Mouse (Mus musculus) spleen, embryonic (tissue): ENCODE measurements around the gene Olfr9.
"Not testable (repeated sequence)": the region's sequence is repeated elsewhere in the genome, so short reads cannot be mapped to it uniquely, and the experiment has no call there.

Experiments used
- CTCF ChIA-PET: fragments of 350-600 bp; sonication (Branson Sonifier 250); formaldehyde crosslinking; loops from one replicate; lab custom pipeline; 2022; lab: Charles Lee

Olfr9 gene

GRCm38 (mm10) chr10:128989131-128989530 is at the start of gene Olfr9:
Gene Olfr9, plus strand, starts transcription at chr10:128989431.
- CTCF ChIA-PET: not testable (repeated sequence)

- CTCF ChIA-PET: no interaction called here
These were observed 48.7 kb upstream of the Olfr9 start for GRCm38 (mm10) chr10:128940475-128941061.

GRCm38 (mm10) chr10:128945675-128946074 is 43.6 kb upstream of the Olfr9 start:
- CTCF ChIA-PET: interaction anchor here (0.7 kb wide), 1 partner anchor 796 kb away, joined by 3 read pairs; no protein-coding TSS in a partner anchor

GRCm38 (mm10) chr10:128947496-128947895 is 41.7 kb upstream of the Olfr9 start:
- CTCF ChIA-PET: no interaction called here

- CTCF ChIA-PET: interaction anchor here (0.6 kb wide), 1 partner anchor 310 kb away, joined by 3 read pairs; no protein-coding TSS in a partner anchor
These were observed 38.9 kb upstream of the Olfr9 start for GRCm38 (mm10) chr10:128950208-128950887.

- CTCF ChIA-PET: no interaction called here
These were observed 30.9 kb upstream of the Olfr9 start for GRCm38 (mm10) chr10:128958340-128958739.

GRCm38 (mm10) chr10:128960142-128960541 is 29.1 kb upstream of the Olfr9 start:
- CTCF ChIA-PET: interaction anchor here (0.5 kb wide), 1 partner anchor 21 kb away, joined by 3 read pairs; no protein-coding TSS in a partner anchor

GRCm38 (mm10) chr10:128960590-128961584 is 28.3 kb upstream of the Olfr9 start, which contains the start of gene Mettl7b:
Gene Mettl7b, minus strand, starts transcription at chr10:128960988.
- CTCF ChIA-PET: interaction anchor here (0.5 kb wide), 1 partner anchor 22 kb away, joined by 3 read pairs; no protein-coding TSS in a partner anchor

- CTCF ChIA-PET: no interaction called here
These were observed 24.3 kb upstream of the Olfr9 start for GRCm38 (mm10) chr10:128964961-128965360.

- CTCF ChIA-PET: no interaction called here
These were observed 23.4 kb upstream of the Olfr9 start for GRCm38 (mm10) chr10:128965871-128966270.

- CTCF ChIA-PET: no interaction called here
These were observed 20.9 kb upstream of the Olfr9 start for GRCm38 (mm10) chr10:128968341-128968749.

GRCm38 (mm10) chr10:128970740-128971250 is 18.4 kb upstream of the Olfr9 start:
- CTCF ChIA-PET: no interaction called here

- CTCF ChIA-PET: no interaction called here
These were observed 16.4 kb upstream of the Olfr9 start for GRCm38 (mm10) chr10:128972841-128973240.

- CTCF ChIA-PET: no interaction called here
These were observed 12.8 kb upstream of the Olfr9 start for GRCm38 (mm10) chr10:128976395-128976794.

GRCm38 (mm10) chr10:128977522-128978114 is 11.6 kb upstream of the Olfr9 start:
- CTCF ChIA-PET: no interaction called here

- CTCF ChIA-PET: no interaction called here
These were observed 8.4 kb upstream of the Olfr9 start for GRCm38 (mm10) chr10:128980644-128981365.

- CTCF ChIA-PET: not testable (repeated sequence)
These were observed 1.1 kb downstream of the Olfr9 start for GRCm38 (mm10) chr10:128990129-128990850.

- CTCF ChIA-PET: no interaction called here
These were observed 1.8 kb downstream of the Olfr9 start for GRCm38 (mm10) chr10:128990994-128991393.

GRCm38 (mm10) chr10:128995796-128996195 is 6.6 kb downstream of the Olfr9 start:
- CTCF ChIA-PET: no interaction called here
